Comparison of ENCODE assay signal across 8 mouse cellular contexts in the genomic region with DNA sequence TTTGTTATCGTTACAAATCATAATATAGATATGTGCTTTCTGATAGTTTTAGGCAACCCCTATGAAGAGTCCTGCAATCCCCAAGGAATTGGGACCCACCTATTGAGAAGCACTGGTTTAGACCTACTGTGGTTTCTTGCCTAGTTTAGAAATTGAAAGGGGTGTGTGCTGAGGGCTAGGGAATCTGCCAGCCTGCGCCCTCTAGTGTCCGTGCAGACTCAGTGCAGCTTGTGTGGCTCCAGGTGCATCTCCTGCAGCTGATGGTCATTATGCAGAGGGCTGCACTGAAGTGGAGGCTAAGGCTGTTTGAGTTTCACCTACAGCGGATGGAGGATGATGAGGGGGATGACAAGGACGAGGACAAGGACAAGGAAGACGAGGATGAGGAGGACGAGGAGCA.
A peak's percentile ranks its signal among the peaks of the same experiment; 100 is the strongest.
DNase-seq lines count a peak whose midpoint lies in the region; ATAC-seq and TF ChIP-seq lines count a peak whose summit lies in the region.
"Not testable (repeated sequence)": the region's sequence is repeated elsewhere in the genome, so short reads cannot be mapped to it uniquely, and the experiment has no call there.

No protein-coding gene starts in this region.

- DNase-seq in MEL (ENCODE audit: low read depth, low spot score) (peak; percentile 1), ZHBTc4 (ENCODE audit: low read depth, low spot score) (peak; percentile 1)
- DNase-seq in heart, adult 2 months; kidney, adult 2 months; left cerebral cortex, adult 2 months (ENCODE audit: extremely low spot score in 1 of 2, low spot score in 2 of 2); liver, embryonic 14.5 days (ENCODE audit: low read depth in 3 of 3, low spot score in 3 of 3); lung, adult 2 months: not testable (repeated sequence)

- H3K4me1 ChIP-seq in E14TG2a.4 (replicated peaks; ENCODE audit: low read depth, low read length); MEL (ENCODE audit: control insufficient read depth in 1 of 2, insufficient read depth in 2 of 2, low read length in 2 of 2); heart, adult 2 months (ENCODE audit: control insufficient read depth, insufficient read depth, low read length); kidney, adult 2 months (ENCODE audit: control insufficient read depth, insufficient read depth, low read length); liver, embryonic 14.5 days (replicated peaks; ENCODE audit: control insufficient read depth in 2 of 2, insufficient read depth in 2 of 2, low read length in 1 of 2); lung, adult 2 months (ENCODE audit: control insufficient read depth, insufficient read depth, low read length): not testable (repeated sequence)

- TF ChIP-seq EP300 in MEL (IDR thresholded peaks at IDR 0.05; ENCODE audit: low read depth in 1 of 2, low read length in 2 of 2); heart, adult 2 months (IDR thresholded peaks at IDR 0.05; ENCODE audit: insufficient read depth, low read depth, low read length); liver, embryonic 14.5 days (IDR thresholded peaks at IDR 0.05; ENCODE audit: low read depth): not testable (repeated sequence)

- intact Hi-C loops in heart, adult 2 months (cut with DNase I), result loop anchor here (10.0 kb wide), 1 partner anchor 170 kb away; no protein-coding TSS in a partner anchor
- intact Hi-C loops in left cerebral cortex, adult 2 months (cut with DNase I), result not testable (repeated sequence)

- peak; percentile 39 for TF ChIP-seq CTCF in E14TG2a.4 (conservative IDR thresholded peaks at IDR 0.05; ENCODE audit: low read length)
- TF ChIP-seq CTCF in MEL (IDR thresholded peaks at IDR 0.05 in 2 of 3, conservative IDR thresholded peaks at IDR 0.05 in 1 of 3; ENCODE audit: control insufficient read depth in 1 of 3, insufficient read depth in 1 of 3, low read depth in 2 of 3, low read length in 3 of 3, poor library complexity in 1 of 3, severe bottlenecking in 1 of 3), result peak in 2 of 3 experiments; percentile 13 to 23; a peak in 3 of 6 replicates
- peak; percentile 48 for TF ChIP-seq CTCF in heart, adult 2 months (IDR thresholded peaks at IDR 0.05)
- peak; percentile 42 for TF ChIP-seq CTCF in kidney, adult 2 months (conservative IDR thresholded peaks at IDR 0.05; ENCODE audit: insufficient read depth, insufficient read length, low read depth, low read length)
- peak; percentile 5 for TF ChIP-seq CTCF in left cerebral cortex, adult 2 months (IDR thresholded peaks at IDR 0.05)
- peak; percentile 44; the same call in 1 of the 2 replicates for TF ChIP-seq CTCF in liver, embryonic 14.5 days (IDR thresholded peaks at IDR 0.05; ENCODE audit: low read depth)
- peak; percentile 26; the same call in 1 of the 2 replicates for TF ChIP-seq CTCF in lung, adult 2 months (IDR thresholded peaks at IDR 0.05; ENCODE audit: insufficient read depth, low read length)

- 58% methylated on average over 7 of the region's 7 CpGs for WGBS in heart, adult 2 months
- 71% methylated on average over 7 of the region's 7 CpGs for WGBS in kidney, adult 2 months
- WGBS in liver, embryonic 14.5 days (ENCODE audit: insufficient replicate concordance), result 31% methylated on average over 6 of the region's 7 CpGs
- 59% methylated on average over 7 of the region's 7 CpGs for WGBS in lung, adult 2 months

- not testable (repeated sequence) for TF ChIP-seq POLR2A in MEL (IDR thresholded peaks at IDR 0.05; ENCODE audit: control insufficient read depth in 1 of 2, insufficient read depth in 1 of 2, low read depth in 1 of 2, low read length in 2 of 2, poor library complexity in 1 of 2); heart, adult 2 months (IDR thresholded peaks at IDR 0.05; ENCODE audit: insufficient read depth, low read depth, low read length); kidney, adult 2 months (IDR thresholded peaks at IDR 0.05; ENCODE audit: low read depth, low read length); lung, adult 2 months (IDR thresholded peaks at IDR 0.05; ENCODE audit: borderline replicate concordance, extremely low read depth, low read depth, low read length)

- not testable (repeated sequence) for ATAC-seq in liver, embryonic 14.5 days (ENCODE audit: insufficient read depth)

- H3K79me2 ChIP-seq in MEL (ENCODE audit: control insufficient read depth, insufficient read depth, low read length, poor library complexity); heart, adult 2 months (replicated peaks; ENCODE audit: control insufficient read depth, insufficient read depth, low read length): not testable (repeated sequence)

- H3K9ac ChIP-seq in MEL (ENCODE audit: control insufficient read depth, low read depth, low read length, poor library complexity, severe bottlenecking); heart, adult 2 months (ENCODE audit: low read depth, low read length); liver, embryonic 14.5 days (replicated peaks): not testable (repeated sequence)

- H3K36me3 ChIP-seq in E14TG2a.4 (ENCODE audit: insufficient read depth, low read length); MEL (ENCODE audit: control insufficient read depth in 1 of 2, insufficient read depth in 2 of 2, low read length in 2 of 2); heart, adult 2 months (ENCODE audit: control insufficient read depth, insufficient read depth, low read length); kidney, adult 2 months (ENCODE audit: control insufficient read depth, insufficient read depth, low read length); liver, embryonic 14.5 days (replicated peaks; ENCODE audit: control insufficient read depth, insufficient read depth, low read depth): not testable (repeated sequence)

- not testable (repeated sequence) for H3K27me3 ChIP-seq in E14TG2a.4 (ENCODE audit: insufficient read depth, low read length); MEL (ENCODE audit: control insufficient read depth in 1 of 2, insufficient read depth in 2 of 2, low read length in 2 of 2); heart, adult 2 months (ENCODE audit: control insufficient read depth, insufficient read depth, low read length); kidney, adult 2 months (replicated peaks; ENCODE audit: control insufficient read depth, insufficient read depth, low read length); liver, embryonic 14.5 days (ENCODE audit: control insufficient read depth, insufficient read depth, low read length)

- H3K4me2 ChIP-seq in liver, embryonic 14.5 days (ENCODE audit: low read depth), result not testable (repeated sequence)

- H3K4me3 ChIP-seq in E14TG2a.4 (replicated peaks; ENCODE audit: low read length); MEL (ENCODE audit: control insufficient read depth in 1 of 2, insufficient read depth in 1 of 2, low read depth in 2 of 2, low read length in 2 of 2); heart, adult 2 months; kidney, adult 2 months (ENCODE audit: insufficient read depth, low read depth, low read length); left cerebral cortex, adult 2 months; liver, embryonic 14.5 days (ENCODE audit: insufficient read depth in 1 of 2, low read depth in 2 of 2, low read length in 2 of 2); lung, adult 2 months (replicated peaks; ENCODE audit: extremely low read depth, low read depth, low read length): not testable (repeated sequence)

- TF ChIP-seq RAD21 in MEL (IDR thresholded peaks at IDR 0.05; ENCODE audit: low read depth, low read length), result not testable (repeated sequence)

- not testable (repeated sequence) for H3K27ac ChIP-seq in MEL (ENCODE audit: control insufficient read depth, low read depth, low read length); heart, adult 2 months; kidney, adult 2 months (ENCODE audit: insufficient read depth, low read depth, low read length); left cerebral cortex, adult 2 months; liver, embryonic 14.5 days

- not testable (repeated sequence) for H3K9me3 ChIP-seq in E14TG2a.4 (ENCODE audit: low read length); MEL (replicated peaks; ENCODE audit: insufficient read depth, low read length); liver, embryonic 14.5 days (ENCODE audit: control insufficient read depth, low read length)
